Mouse (Mus musculus): ENCODE results near the gene Ubc.

DNA sequence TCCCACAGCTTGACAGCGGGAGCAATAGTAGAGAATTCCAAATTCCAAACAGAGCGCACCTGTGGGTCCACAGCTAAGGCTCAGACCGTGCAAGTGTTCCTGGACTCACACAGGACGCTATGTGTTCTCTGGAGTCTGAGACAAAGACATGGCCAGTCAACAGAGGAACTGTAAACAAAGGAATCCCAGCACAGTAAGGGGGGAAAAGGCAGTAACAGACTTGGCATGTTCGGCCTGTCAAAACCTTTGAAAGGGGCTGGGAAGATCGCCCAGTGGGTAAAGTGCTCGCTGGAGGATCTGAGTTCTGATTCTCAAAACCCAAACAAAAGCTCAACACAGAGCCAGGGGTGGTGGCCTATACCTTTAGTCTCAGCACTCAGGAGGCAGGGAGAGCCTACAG lies 52.5 kb downstream of the Ubc start:
- no peak for TF ChIP-seq EP300 (IDR thresholded peaks at IDR 0.05; ENCODE audit: low read depth)
- TF ChIP-seq CTCF (IDR thresholded peaks at IDR 0.05; ENCODE audit: low read depth), result no peak
